Mouse (Mus musculus): ENCODE data around the gene Enkd1. TPM values are rescaled to one million over a fixed set of nuclear protein-coding genes. Genes with fewer than 3 reads are reported as not detected.

Enkd1 gene
- total and polyA plus RNA-seq, 3 experiments = 22.0 to 42.6 TPM; not detected in 1

GRCm38 (mm10) chr8:105694051-105694799, 13.8 kb downstream of the Enkd1 start:
- Histone ChIP-seq H3K36me3 (ENCODE audit: control insufficient read depth in 1 of 2, insufficient read depth in 2 of 2, low read length in 2 of 2) (no peaks in the 10 kb centered on the region; a peak in 1 of 4 replicates), H3K9ac (ENCODE audit: control insufficient read depth, low read depth, low read length, poor library complexity, severe bottlenecking) (no peak overlapping the region), H3K79me2 (ENCODE audit: control insufficient read depth, insufficient read depth, low read length, poor library complexity) (no peaks in the 10 kb centered on the region), H3K27ac (ENCODE audit: control insufficient read depth, low read depth, low read length) (no peak overlapping the region), H3K27me3 (ENCODE audit: control insufficient read depth in 1 of 2, insufficient read depth in 2 of 2, low read length in 2 of 2) (no peaks in the 10 kb centered on the region), H3K4me3 (ENCODE audit: control insufficient read depth in 1 of 2, insufficient read depth in 1 of 2, low read depth in 2 of 2, low read length in 2 of 2) (no peak overlapping the region), H3K4me1 (ENCODE audit: control insufficient read depth in 1 of 2, insufficient read depth in 2 of 2, low read length in 2 of 2) (no peaks in the 10 kb centered on the region), H3K9me3 (replicated peaks; ENCODE audit: insufficient read depth, low read length) (no peaks in the 10 kb centered on the region)
- TF ChIP-seq HCFC1 (IDR thresholded peaks at IDR 0.05; ENCODE audit: low read depth, low read length) (no peak), SIN3A (IDR thresholded peaks at IDR 0.05; ENCODE audit: low read length) (no peak), UBTF (IDR thresholded peaks at IDR 0.05; ENCODE audit: borderline replicate concordance, insufficient read depth, low read depth, low read length) (no peak), POLR2AphosphoS5 (IDR thresholded peaks at IDR 0.05; ENCODE audit: borderline replicate concordance, low read depth, low read length) (no peak), ZNF384 (IDR thresholded peaks at IDR 0.05; ENCODE audit: low read depth, low read length) (no peak), CHD1 (IDR thresholded peaks at IDR 0.05; ENCODE audit: low read depth, low read length) (no peak), NRF1 (IDR thresholded peaks at IDR 0.05; ENCODE audit: insufficient read depth, low read depth, low read length, poor library complexity, severe bottlenecking) (no peak), GATA1 (IDR thresholded peaks at IDR 0.05; ENCODE audit: low read depth, low read length) (no peak), ELF1 (IDR thresholded peaks at IDR 0.05; ENCODE audit: low read depth, low read length) (no peak), MXI1 (IDR thresholded peaks at IDR 0.05; ENCODE audit: low read depth, low read length) (no peak)
- DNase-seq (ENCODE audit: low read depth, low spot score) = no peak

GRCm38 (mm10) chr8:105693648-105694047, 14.4 kb downstream of the Enkd1 start:
- H3K9ac ChIP-seq (ENCODE audit: control insufficient read depth, low read depth, low read length, poor library complexity, severe bottlenecking) = no peak overlapping the region
- H3K4me3 ChIP-seq (ENCODE audit: control insufficient read depth in 1 of 2, insufficient read depth in 1 of 2, low read depth in 2 of 2, low read length in 2 of 2) = no peak overlapping the region
- no peaks in the 10 kb centered on the region; a peak in 1 of 4 replicates for H3K36me3 ChIP-seq (ENCODE audit: control insufficient read depth in 1 of 2, insufficient read depth in 2 of 2, low read length in 2 of 2)

More at GRCm38 (mm10) chr8:105693648-105694047, 14.4 kb downstream of the Enkd1 start:
- peak; percentile 42 for DNase-seq (ENCODE audit: low read depth, low spot score)
- TF ChIP-seq MAX (IDR thresholded peaks at IDR 0.05; ENCODE audit: low read length) = no peak
- TF ChIP-seq RCOR1 (IDR thresholded peaks at IDR 0.05; ENCODE audit: low read depth, low read length) = no peak
- no peak for TF ChIP-seq JUND (IDR thresholded peaks at IDR 0.05; ENCODE audit: low read depth, low read length)
- TF ChIP-seq GATA1 (IDR thresholded peaks at IDR 0.05; ENCODE audit: low read depth, low read length) = no peak
- TF ChIP-seq MXI1 (IDR thresholded peaks at IDR 0.05; ENCODE audit: low read depth, low read length) = peak; percentile 67
- no peak for TF ChIP-seq ZC3H11A (IDR thresholded peaks at IDR 0.05; ENCODE audit: low read depth, low read length)
- no peak for TF ChIP-seq ZMIZ1 (IDR thresholded peaks at IDR 0.05; ENCODE audit: low read depth, low read length)
- TF ChIP-seq POLR2AphosphoS2 (IDR thresholded peaks at IDR 0.05; ENCODE audit: low read length) = no peak
- no peak for TF ChIP-seq KAT2A (conservative IDR thresholded peaks at IDR 0.05; ENCODE audit: low read depth, low read length)
- TF ChIP-seq NRF1 (IDR thresholded peaks at IDR 0.05; ENCODE audit: insufficient read depth, low read depth, low read length, poor library complexity, severe bottlenecking) = peak; percentile 51; the same call in 1 of the 2 replicates
- peak; percentile 87 for TF ChIP-seq SIN3A (IDR thresholded peaks at IDR 0.05; ENCODE audit: low read length)
- no peak for TF ChIP-seq MEF2A (IDR thresholded peaks at IDR 0.05; ENCODE audit: extremely low read depth, insufficient replicate concordance, low read depth, low read length, poor library complexity, severe bottlenecking)
- no peak for TF ChIP-seq NELFE (IDR thresholded peaks at IDR 0.05; ENCODE audit: low read depth, low read length)
- TF ChIP-seq RAD21 (IDR thresholded peaks at IDR 0.05; ENCODE audit: low read depth, low read length) = no peak
- TF ChIP-seq SMC3 (IDR thresholded peaks at IDR 0.05; ENCODE audit: low read depth, low read length) = no peak
- no peak for TF ChIP-seq ELF1 (IDR thresholded peaks at IDR 0.05; ENCODE audit: low read depth, low read length)
- no peaks in the 10 kb centered on the region for H3K79me2 ChIP-seq (ENCODE audit: control insufficient read depth, insufficient read depth, low read length, poor library complexity)
- H3K4me1 ChIP-seq (ENCODE audit: control insufficient read depth in 1 of 2, insufficient read depth in 2 of 2, low read length in 2 of 2) = no peaks in the 10 kb centered on the region
- no peak overlapping the region for H3K27ac ChIP-seq (ENCODE audit: control insufficient read depth, low read depth, low read length)
- H3K27me3 ChIP-seq (ENCODE audit: control insufficient read depth in 1 of 2, insufficient read depth in 2 of 2, low read length in 2 of 2) = no peaks in the 10 kb centered on the region
- no peaks in the 10 kb centered on the region for H3K9me3 ChIP-seq (replicated peaks; ENCODE audit: insufficient read depth, low read length)

Measured in MEL (cell line).